Mouse (Mus musculus) lung, postnatal 0 days (tissue): ENCODE results near the gene Acbd6.

Source experiments
- CTCF ChIP-seq: IDR thresholded peaks from 2 replicates; pipeline ENCODE4 v1.5.1; 2016; ENCODE audit warnings: antibody characterized with exemption, mild to moderate bottlenecking
- EP300 ChIP-seq: IDR thresholded peaks from 2 replicates; pipeline ENCODE4 v1.6.1; 2016; ENCODE audit warnings: antibody characterized with exemption, mild to moderate bottlenecking, control low read depth

DNA sequence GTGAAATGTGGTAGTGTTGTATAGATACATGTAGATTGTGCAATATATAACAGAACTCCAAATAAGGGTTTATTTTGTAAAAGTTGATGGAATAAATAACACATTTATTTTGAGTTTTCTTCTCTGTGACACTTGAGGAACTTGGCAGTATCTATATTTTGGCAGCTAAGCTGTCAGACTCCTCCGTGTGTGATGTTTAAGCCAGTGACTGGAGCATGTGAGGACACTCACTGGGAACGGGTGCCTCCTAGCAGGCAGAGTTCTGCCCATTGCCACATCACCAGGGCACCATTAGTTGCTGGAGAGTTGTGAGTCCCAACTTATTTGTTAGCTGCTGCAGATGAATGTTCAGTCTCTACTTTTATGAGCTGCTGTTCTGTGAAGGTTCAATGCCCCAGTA, 30.0 kb downstream of the Acbd6 start:
- TF ChIP-seq CTCF (no peak), EP300 (no peak)
